Mouse (Mus musculus) adrenal gland, adult 2 months (tissue): ENCODE measurements around the gene Med28. TPM values are rescaled to one million over a fixed set of nuclear protein-coding genes. Genes with fewer than 3 reads are reported as not detected.

ENCODE experiments used
- polyA plus RNA-seq: library from polyadenylated mRNA; depleted of rRNA; stranded (reverse); fragments of >200 nt; gene quantifications from 2 replicates; pipeline ENCODE4 v1.2.3, GENCODE M21; 2012; rRNA removed
- total RNA-seq, 2 experiments: library from RNA; stranded (reverse); gene quantifications; 2 replicates each; pipeline ENCODE4 v1.2.3; 2021

The Med28 gene
- total and polyA plus RNA-seq, 3 experiments, result 78.9 to 145 (median 107) TPM

Other genes starting within 250 kb of the Med28 start
- 100 to 1,000 TPM; 106 to 138 TPM for gene Qdpr, start 70.0 kb upstream of the Med28 start, total RNA-seq
- gene Qdpr, start 70.0 kb upstream of the Med28 start, polyA plus RNA-seq, result 91.6 and 107 TPM in 2 replicates
- not detected for gene Clrn2, start 66.5 kb upstream of the Med28 start, total RNA-seq
- not detected in 2 replicates for gene Clrn2, start 66.5 kb upstream of the Med28 start, polyA plus RNA-seq
- gene Lap3, start 26.9 kb upstream of the Med28 start, total RNA-seq, result 10 to 100 TPM; 49.6 to 69.6 TPM
- gene Lap3, start 26.9 kb upstream of the Med28 start, polyA plus RNA-seq, result 5.7 and 6.6 TPM in 2 replicates
- under 1 TPM; 0.17 to 0.41 TPM for gene Fam184b, start 119.4 kb downstream of the Med28 start, total RNA-seq
- gene Fam184b, start 119.4 kb downstream of the Med28 start, polyA plus RNA-seq, result not detected in 2 replicates
- under 1 TPM; 0.73 to 0.98 TPM for gene Ncapg, start 149.7 kb downstream of the Med28 start, total RNA-seq
- 0.09 and 0.10 TPM in 2 replicates for gene Ncapg, start 149.7 kb downstream of the Med28 start, polyA plus RNA-seq